Mouse (Mus musculus) MEL (cell line): ENCODE results near the gene Sorcs2.
"Not testable (repeated sequence)": the region's sequence is repeated elsewhere in the genome, so short reads cannot be mapped to it uniquely, and the experiment has no call there.

Source experiments
- CHD2 ChIP-seq: IDR thresholded peaks from 2 replicates; pipeline ENCODE4 v1.6.1; 2011; ENCODE audit warnings: low read length, improper control_type of control experiment
- CTCF ChIP-seq, 3 experiments: IDR thresholded peaks in 2 of 3; conservative IDR thresholded peaks in 1 of 3; 2 replicates each; pipeline ENCODE4 v1.5.1; 2011 to 2012; ENCODE audit warnings: low read length in 3 of 3, low read depth in 2 of 3, mild to moderate bottlenecking in 2 of 3, improper control_type of control experiment in 1 of 3, inconsistent platforms in 1 of 3, mixed read lengths in 1 of 3, moderate library complexity in 1 of 3; ENCODE audit not compliant: control insufficient read depth in 1 of 3, insufficient read depth in 1 of 3, poor library complexity in 1 of 3, severe bottlenecking in 1 of 3
- E2F4 ChIP-seq: IDR thresholded peaks from 2 replicates; pipeline ENCODE4 v1.6.1; 2011; ENCODE audit warnings: low read depth, low read length, improper control_type of control experiment, borderline replicate concordance
- EP300 ChIP-seq, 2 experiments: IDR thresholded peaks; 2 replicates each; pipeline ENCODE4 v1.6.1; 2011; ENCODE audit warnings: improper control_type of control experiment in 2 of 2, low read length in 2 of 2, low read depth in 1 of 2, mild to moderate bottlenecking in 1 of 2
- JUND ChIP-seq: IDR thresholded peaks from 2 replicates; pipeline ENCODE4 v1.6.1; 2011; ENCODE audit warnings: low read depth, mild to moderate bottlenecking, improper control_type of control experiment, low read length
- MAFK ChIP-seq: IDR thresholded peaks from 2 replicates; pipeline ENCODE4 v1.6.1; 2011; ENCODE audit warnings: low read depth, mild to moderate bottlenecking, low read length, improper control_type of control experiment, borderline replicate concordance
- MXI1 ChIP-seq: IDR thresholded peaks from 2 replicates; pipeline ENCODE4 v1.6.1; 2011; ENCODE audit warnings: mild to moderate bottlenecking, low read depth, low read length, improper control_type of control experiment
- MYC ChIP-seq: IDR thresholded peaks from 2 replicates; pipeline ENCODE4 v1.6.1; 2011; ENCODE audit warnings: low read depth, mild to moderate bottlenecking, low read length, improper control_type of control experiment, moderate library complexity
- POLR2A ChIP-seq, 2 experiments: IDR thresholded peaks; 2 replicates each; pipeline ENCODE4 v1.6.1; 2011 to 2012; ENCODE audit warnings: low read length in 2 of 2, mild to moderate bottlenecking in 2 of 2, control low read depth in 1 of 2, improper control_type of control experiment in 1 of 2, low read depth in 1 of 2, moderate library complexity in 1 of 2; ENCODE audit not compliant: control insufficient read depth in 1 of 2, insufficient read depth in 1 of 2, poor library complexity in 1 of 2
- POLR2AphosphoS5 ChIP-seq: IDR thresholded peaks from 2 replicates; pipeline ENCODE4 v1.6.1; 2012; ENCODE audit warnings: low read depth, borderline replicate concordance, mild to moderate bottlenecking, inconsistent platforms, low read length, moderate library complexity, mixed read lengths
- SIN3A ChIP-seq: IDR thresholded peaks from 2 replicates; pipeline ENCODE4 v1.6.1; 2012; ENCODE audit warnings: low read length, improper control_type of control experiment, inconsistent platforms
- TBP ChIP-seq: IDR thresholded peaks from 2 replicates; pipeline ENCODE4 v1.8.0; 2011; ENCODE audit warnings: low read depth, low read length, improper control_type of control experiment
- UBTF ChIP-seq: IDR thresholded peaks from 2 replicates; pipeline ENCODE4 v1.6.1; 2012; ENCODE audit warnings: low read depth, mild to moderate bottlenecking, inconsistent platforms, low read length, improper control_type of control experiment, moderate library complexity, borderline replicate concordance; ENCODE audit not compliant: insufficient read depth
- ZMIZ1 ChIP-seq: IDR thresholded peaks from 2 replicates; pipeline ENCODE4 v1.6.1; 2012; ENCODE audit warnings: low read depth, mild to moderate bottlenecking, inconsistent platforms, low read length, improper control_type of control experiment, moderate library complexity

GRCm38 (mm10) chr5:36390591-36390927 lies 7.4 kb downstream of the Sorcs2 start:
- TF ChIP-seq MAFK; UBTF; CTCF (IDR thresholded peaks at IDR 0.05 in 2 of 3, conservative IDR thresholded peaks at IDR 0.05 in 1 of 3; ENCODE audit: control insufficient read depth in 1 of 3, insufficient read depth in 1 of 3, low read depth in 2 of 3, low read length in 3 of 3, poor library complexity in 1 of 3, severe bottlenecking in 1 of 3); POLR2A (IDR thresholded peaks at IDR 0.05; ENCODE audit: control insufficient read depth in 1 of 2, insufficient read depth in 1 of 2, low read depth in 1 of 2, low read length in 2 of 2, poor library complexity in 1 of 2); ZMIZ1; EP300 (IDR thresholded peaks at IDR 0.05; ENCODE audit: low read depth in 1 of 2, low read length in 2 of 2); E2F4; MXI1; TBP; POLR2AphosphoS5; MYC; JUND; SIN3A; CHD2: not testable (repeated sequence)
